Mouse (Mus musculus) intestine, embryonic 16.5 days (tissue): ENCODE data around the gene Gpd1l. TPM values are rescaled to one million over a fixed set of nuclear protein-coding genes. Genes with fewer than 3 reads are reported as not detected.

ENCODE experiments used
- ATAC-seq: fragments of 200-750 bp; cut with Nextera tagmentation; 2 replicates; pipeline ENCODE4 v1.8.0; 2017; ENCODE audit warnings: moderate TSS enrichment, moderate library complexity
- H3K27ac ChIP-seq: fragments of 300-500 bp; sonication (generic); 2 replicates; pipeline ENCODE4 v1.5.1; 2014; ENCODE audit warnings: mild to moderate bottlenecking, low read length
- H3K27me3 ChIP-seq: fragments of 300-500 bp; sonication (generic); replicated peaks from 2 replicates; pipeline ENCODE4 v1.6.1; 2014; ENCODE audit warnings: low read length, control low read depth, mixed read lengths; ENCODE audit not compliant: control insufficient read depth, insufficient read depth
- H3K36me3 ChIP-seq: fragments of 300-500 bp; sonication (generic); 2 replicates; pipeline ENCODE4 v1.6.1; 2014; ENCODE audit warnings: low read length, control low read depth; ENCODE audit not compliant: control insufficient read depth, insufficient read depth
- H3K4me1 ChIP-seq: fragments of 300-500 bp; sonication (generic); 2 replicates; pipeline ENCODE4 v1.6.1; 2014; ENCODE audit warnings: low read length, control low read depth, mixed read lengths; ENCODE audit not compliant: control insufficient read depth, insufficient read depth
- H3K4me2 ChIP-seq: fragments of 300-500 bp; sonication (generic); 2 replicates; pipeline ENCODE4 v1.6.1; 2014; ENCODE audit warnings: low read depth, low read length, control low read depth
- H3K4me3 ChIP-seq: fragments of 300-500 bp; sonication (generic); 2 replicates; pipeline ENCODE4 v1.5.1; 2014; ENCODE audit warnings: mild to moderate bottlenecking, low read length
- H3K9ac ChIP-seq: fragments of 300-500 bp; sonication (generic); 2 replicates; pipeline ENCODE4 v1.6.1; 2014; ENCODE audit warnings: low read depth, low read length
- H3K9me3 ChIP-seq: fragments of 300-500 bp; sonication (generic); 2 replicates; pipeline ENCODE4 v1.6.1; 2016; ENCODE audit warnings: low read length, control low read depth; ENCODE audit not compliant: control insufficient read depth
- WGBS: fragments of 180-500 bp; shearing (Covaris S2); extraction: QIAGEN DNeasy Blood & Tissue Kit; methylation state at CpG from one replicate; pipeline ENCODE4 v1.1.7; 2014; 5-methylcytosine and 5-hydroxymethylcytosine counted together
- polyA plus RNA-seq: library from polyadenylated mRNA; unstranded; fragments of >200 nt; fragmentation: Nextera tagmentation; extraction: Ambion mirVana; gene quantifications from 2 replicates; pipeline ENCODE4 v1.2.1, GENCODE M21; 2015

Gpd1l gene
- polyA plus RNA-seq, 1 experiment from 2014 or later: 25.4 TPM

DNA sequence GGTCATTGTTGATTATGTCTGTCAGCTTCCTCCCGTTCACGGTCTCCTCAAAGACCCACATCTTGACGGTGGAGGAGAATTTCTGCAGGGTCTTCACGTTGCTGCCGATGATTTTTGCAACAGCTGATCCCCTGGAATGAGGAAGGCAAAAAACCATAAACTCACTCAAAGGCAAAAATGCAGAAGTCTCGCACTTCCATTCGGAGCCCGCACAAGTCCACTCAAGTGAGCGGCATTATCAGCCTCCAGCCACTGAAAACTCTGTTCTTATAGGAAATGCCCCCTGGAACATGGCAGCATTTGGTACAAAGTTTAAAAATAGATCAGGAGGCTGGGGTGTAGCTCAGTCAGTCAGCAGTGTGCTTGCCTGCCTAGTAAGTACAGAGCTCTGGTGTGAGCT is 13.2 kb downstream of the Gpd1l start:
- no peak overlapping the region for H3K4me3 ChIP-seq
- WGBS: 83% methylated on average over 9 of the region's 9 CpGs
- ATAC-seq: no peak
- peaks cover 5% of the 10 kb centered on the region; the same call in 1 of the 2 replicates for H3K36me3 ChIP-seq
- H3K4me1 ChIP-seq: peaks cover 11% of the 10 kb centered on the region
- H3K27ac ChIP-seq: no peak overlapping the region
- H3K9me3 ChIP-seq: no peaks in the 10 kb centered on the region
- no peaks in the 10 kb centered on the region for H3K27me3 ChIP-seq
- no peak overlapping the region for H3K4me2 ChIP-seq
- no peak overlapping the region for H3K9ac ChIP-seq

DNA sequence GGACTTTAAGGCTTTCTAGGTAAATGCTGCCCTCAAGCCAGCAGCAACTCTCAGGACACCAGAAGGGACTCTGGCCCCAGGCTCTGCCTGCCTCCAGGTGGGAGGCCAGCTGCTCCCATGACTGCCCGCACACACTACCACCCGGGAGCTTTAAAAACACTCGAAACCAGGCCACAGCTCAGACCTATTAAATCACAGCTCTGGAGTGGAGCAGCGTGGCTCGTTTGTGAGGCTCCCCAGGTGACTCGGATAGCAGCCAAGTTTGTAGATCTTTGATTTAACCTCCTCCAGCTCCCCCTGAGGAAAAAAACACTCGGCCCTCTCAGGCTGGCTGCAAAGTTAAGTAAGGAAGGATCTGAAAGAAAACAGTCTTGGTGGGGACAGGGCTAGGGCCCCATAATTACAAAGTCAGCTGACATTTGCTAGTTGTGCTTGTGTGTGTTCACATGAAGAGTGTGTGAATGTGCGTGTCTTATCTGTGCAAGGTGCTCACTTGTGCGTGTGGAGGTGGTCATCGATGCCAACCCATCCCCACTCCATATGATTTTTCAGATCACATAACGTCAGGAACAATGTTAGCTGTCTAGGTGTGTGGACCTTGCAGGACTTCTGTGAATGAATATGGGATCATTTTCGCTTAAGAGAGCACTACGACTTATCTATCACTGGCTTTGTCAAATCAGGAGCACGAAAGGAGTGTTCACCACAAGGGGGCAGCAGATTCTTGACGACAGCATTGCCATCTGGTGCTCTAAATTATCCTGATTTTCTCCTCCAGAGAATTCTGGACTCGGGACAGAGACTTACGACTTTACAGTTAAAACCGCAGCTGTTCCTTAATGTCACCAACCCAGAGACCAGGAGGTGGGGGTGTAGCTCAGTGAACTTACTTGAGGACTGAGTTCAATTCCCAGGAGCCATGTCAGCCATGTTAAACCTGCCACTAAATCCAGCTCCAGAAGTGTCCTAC is 20.8 kb downstream of the Gpd1l start:
- Histone ChIP-seq H3K36me3 (peaks cover 10% of the 10 kb centered on the region; the same call in 1 of the 2 replicates), H3K9ac (no peak overlapping the region), H3K27ac (no peak overlapping the region), H3K4me3 (no peak overlapping the region), H3K4me1 (peaks cover 4% of the 10 kb centered on the region; the same call in 1 of the 2 replicates), H3K27me3 (no peaks in the 10 kb centered on the region), H3K4me2 (no peak overlapping the region), H3K9me3 (no peaks in the 10 kb centered on the region)
- ATAC-seq: no peak
- 46% methylated on average over 18 of the region's 18 CpGs for WGBS

DNA sequence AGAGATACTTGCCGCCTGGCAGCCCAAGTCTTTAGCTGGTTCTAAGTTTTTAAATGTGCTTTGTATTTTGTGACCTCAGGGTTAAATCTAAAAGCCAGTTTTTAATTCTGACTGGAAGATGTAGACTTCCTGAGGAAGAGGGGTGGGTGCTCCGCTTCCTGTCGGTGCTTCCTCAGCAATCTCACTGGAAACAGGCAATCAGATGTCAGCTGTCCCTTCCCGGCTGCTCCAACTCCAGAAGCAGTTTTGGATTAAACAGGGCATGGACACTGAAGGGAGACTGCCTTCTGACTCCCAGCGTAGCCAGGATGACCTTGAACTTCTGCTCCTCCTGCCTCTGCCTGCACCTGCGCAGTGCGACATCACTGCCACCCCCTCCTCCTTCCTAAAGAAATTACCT is 26.3 kb downstream of the Gpd1l start:
- no peak overlapping the region for H3K4me3 ChIP-seq
- no peak for ATAC-seq
- no peaks in the 10 kb centered on the region for H3K4me1 ChIP-seq
- no peaks in the 10 kb centered on the region for H3K27me3 ChIP-seq
- H3K36me3 ChIP-seq: peaks cover 5% of the 10 kb centered on the region
- WGBS: 61% methylated on average over 7 of the region's 7 CpGs
- no peak overlapping the region for H3K4me2 ChIP-seq
- H3K9ac ChIP-seq: no peak overlapping the region
- no peak overlapping the region for H3K27ac ChIP-seq
- no peaks in the 10 kb centered on the region for H3K9me3 ChIP-seq

DNA sequence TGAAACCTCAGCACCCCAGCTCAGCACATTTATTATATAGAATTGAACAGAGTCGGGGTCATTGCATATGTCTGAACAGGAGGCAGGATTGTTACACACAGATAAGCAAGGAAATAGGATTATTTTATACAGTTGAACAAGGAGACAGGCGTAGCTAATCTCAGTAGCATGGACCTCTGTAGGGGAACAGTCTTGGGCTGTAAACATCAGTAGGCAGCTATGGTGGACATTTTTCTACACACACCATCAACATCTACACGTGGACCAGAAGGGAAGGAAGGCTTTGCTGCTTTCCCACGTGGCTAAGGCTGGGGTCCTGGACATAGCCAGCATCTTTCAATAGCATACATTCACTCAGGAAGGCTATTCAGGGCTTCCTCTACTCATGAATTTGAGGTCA is 37.9 kb downstream of the Gpd1l start:
- no peak overlapping the region for H3K9ac ChIP-seq
- no peaks in the 10 kb centered on the region for H3K4me1 ChIP-seq
- no peak overlapping the region for H3K4me2 ChIP-seq
- ATAC-seq: no peak
- H3K4me3 ChIP-seq: no peak overlapping the region
- 86% methylated on average over 4 of the region's 4 CpGs for WGBS
- no peak overlapping the region for H3K27ac ChIP-seq
- H3K9me3 ChIP-seq: peaks cover 3% of the 10 kb centered on the region; the same call in 1 of the 2 replicates
- no peaks in the 10 kb centered on the region for H3K36me3 ChIP-seq
- no peaks in the 10 kb centered on the region for H3K27me3 ChIP-seq

DNA sequence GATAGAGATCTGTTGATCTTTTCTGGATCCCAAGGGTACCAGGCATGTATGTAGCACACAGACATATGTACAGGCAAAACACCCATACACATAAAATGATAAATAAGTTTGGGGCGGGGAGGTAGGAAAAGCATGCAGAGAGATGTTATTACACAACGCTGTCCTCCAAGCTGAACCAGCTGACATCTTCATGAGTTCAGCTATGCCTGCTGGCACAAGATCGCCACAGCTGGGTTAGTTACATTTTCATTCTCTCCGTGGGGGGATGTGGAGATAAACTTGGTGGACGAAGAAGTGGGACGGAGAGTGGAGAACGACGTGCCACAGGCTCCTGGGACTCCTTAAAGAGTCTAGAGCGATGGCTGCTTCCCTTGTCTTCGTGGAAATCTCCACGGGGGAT is 40.8 kb downstream of the Gpd1l start:
- Histone ChIP-seq H3K4me1 (no peaks in the 10 kb centered on the region), H3K27me3 (no peaks in the 10 kb centered on the region), H3K4me2 (no peak overlapping the region), H3K9me3 (peaks cover 3% of the 10 kb centered on the region; the same call in 1 of the 2 replicates), H3K9ac (no peak overlapping the region), H3K27ac (no peak overlapping the region), H3K36me3 (no peaks in the 10 kb centered on the region), H3K4me3 (no peak overlapping the region)
- WGBS: 70% methylated on average over 11 of the region's 11 CpGs
- ATAC-seq: no peak

DNA sequence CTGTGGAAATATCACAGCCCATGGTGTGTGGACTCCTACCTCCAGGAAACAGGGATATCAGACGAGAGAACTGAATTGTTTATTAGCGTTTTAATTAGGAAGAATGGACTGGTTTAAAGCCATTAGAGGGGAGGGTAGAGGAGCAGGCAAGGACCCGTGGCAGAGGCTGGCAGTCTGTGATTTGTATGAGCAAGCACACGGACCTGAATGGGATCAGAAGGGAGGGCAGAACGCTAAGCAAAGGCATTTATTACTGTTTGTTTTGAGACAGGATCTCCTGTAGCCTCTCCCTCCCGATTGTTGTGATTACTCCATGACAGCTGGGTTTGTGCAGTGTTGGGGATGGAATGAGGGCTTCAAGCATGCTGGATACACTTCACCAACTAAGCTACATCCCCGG is 43.4 kb downstream of the Gpd1l start:
- WGBS: 18% methylated on average over 7 of the region's 7 CpGs

DNA sequence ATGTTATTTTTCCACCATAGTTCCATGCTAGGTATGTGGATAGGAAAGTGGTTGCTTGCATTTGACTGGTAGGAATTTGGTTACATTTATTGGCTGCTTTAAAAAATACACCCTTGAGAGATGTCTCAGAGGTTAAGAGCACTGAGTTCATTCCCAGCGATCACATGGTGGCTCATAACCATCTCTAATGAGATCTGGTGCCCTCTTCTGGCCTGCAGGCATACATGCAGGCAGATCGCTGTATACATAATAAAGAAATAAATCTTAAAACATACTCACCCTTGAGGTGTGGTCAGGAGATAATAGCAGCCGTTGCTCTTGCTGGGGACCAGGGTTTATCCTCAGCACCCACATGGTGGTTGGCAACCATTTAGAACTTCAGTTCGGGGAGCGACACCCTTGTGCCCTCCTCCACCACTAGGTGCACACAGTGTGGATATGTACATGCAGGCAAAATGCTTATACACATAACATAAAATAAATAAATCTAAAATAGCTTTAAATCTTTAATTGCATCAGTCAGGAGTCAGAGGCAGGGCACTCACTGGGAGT is 44.9 kb downstream of the Gpd1l start:
- no peaks in the 10 kb centered on the region for H3K27me3 ChIP-seq
- H3K4me3 ChIP-seq: no peak overlapping the region
- peaks cover 4% of the 10 kb centered on the region; the same call in 1 of the 2 replicates for H3K9me3 ChIP-seq
- WGBS: 90% methylated on average over 5 of the region's 5 CpGs
- no peak for ATAC-seq
- no peak overlapping the region for H3K9ac ChIP-seq
- no peaks in the 10 kb centered on the region for H3K36me3 ChIP-seq
- H3K4me2 ChIP-seq: no peak overlapping the region
- H3K27ac ChIP-seq: no peak overlapping the region
- H3K4me1 ChIP-seq: no peaks in the 10 kb centered on the region

More for the DNA sequence above, 43.4 kb downstream of the Gpd1l start:
- no peak overlapping the region for H3K4me3 ChIP-seq
- no peaks in the 10 kb centered on the region for H3K36me3 ChIP-seq
- no peak overlapping the region for H3K27ac ChIP-seq
- H3K27me3 ChIP-seq: no peaks in the 10 kb centered on the region
- H3K4me2 ChIP-seq: no peak overlapping the region
- ATAC-seq: no peak
- H3K4me1 ChIP-seq: no peaks in the 10 kb centered on the region
- H3K9me3 ChIP-seq: peaks cover 3% of the 10 kb centered on the region; the same call in 1 of the 2 replicates
- no peak overlapping the region for H3K9ac ChIP-seq

DNA sequence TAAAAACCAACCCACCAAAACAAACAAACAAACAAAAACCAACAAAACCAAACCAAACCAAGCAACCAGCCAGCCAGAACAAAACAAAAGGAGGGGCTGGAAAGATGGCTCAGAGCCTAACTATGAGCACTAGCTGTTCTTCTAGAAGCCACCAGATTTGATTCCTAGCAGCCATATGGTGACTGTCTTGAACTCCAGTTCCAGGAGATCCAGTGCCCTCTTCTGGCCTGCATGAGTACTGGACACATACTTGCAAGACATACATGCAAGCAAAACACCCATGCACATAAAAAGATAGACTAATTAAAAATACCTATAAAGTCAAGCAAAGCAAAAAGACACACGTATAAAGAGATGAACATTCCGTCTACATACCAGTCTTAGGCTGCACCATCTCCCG is 46.1 kb downstream of the Gpd1l start:
- Histone ChIP-seq H3K27me3 (no peaks in the 10 kb centered on the region), H3K4me3 (no peak overlapping the region), H3K4me1 (no peaks in the 10 kb centered on the region), H3K9me3 (peaks cover 5% of the 10 kb centered on the region; the same call in 1 of the 2 replicates), H3K9ac (no peak overlapping the region), H3K27ac (no peak overlapping the region), H3K4me2 (no peak overlapping the region), H3K36me3 (no peaks in the 10 kb centered on the region)
- 92% methylated on average over 3 of the region's 3 CpGs for WGBS
- no peak for ATAC-seq

DNA sequence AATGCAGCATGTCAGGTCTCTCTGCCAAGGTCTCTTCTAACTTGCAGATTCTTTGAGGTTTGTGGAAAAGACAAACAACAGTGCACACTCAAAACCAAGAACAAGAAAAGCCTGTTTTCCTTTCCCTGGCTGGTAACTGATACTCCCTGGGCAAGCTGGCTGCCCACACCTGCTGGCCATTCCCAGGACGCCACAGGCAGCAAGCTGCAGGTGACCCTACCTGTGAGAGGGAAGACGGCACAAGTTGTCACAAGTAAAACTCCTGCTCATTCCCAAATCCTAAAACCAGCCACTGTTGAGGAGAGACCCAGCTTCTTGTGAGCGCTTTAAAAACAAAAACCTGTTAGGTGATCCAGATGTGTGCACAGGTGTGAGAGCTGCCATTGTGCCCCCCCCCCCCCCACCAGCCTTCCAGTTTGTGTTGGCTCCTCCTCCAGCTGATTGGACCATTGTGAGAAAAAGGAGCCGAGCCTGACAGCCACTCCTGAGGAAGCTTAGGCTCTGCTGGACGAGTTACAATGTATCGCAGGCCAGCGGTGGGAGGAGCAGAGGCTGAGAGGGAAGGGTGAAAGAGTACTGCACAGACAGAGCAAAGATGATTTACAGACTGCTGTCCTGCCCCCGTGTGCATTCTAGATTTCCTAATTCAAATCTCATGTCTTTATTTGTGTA is 47.7 kb downstream of the Gpd1l start:
- H3K36me3 ChIP-seq: no peaks in the 10 kb centered on the region
- WGBS: 42% methylated on average over 8 of the region's 8 CpGs
- peak; percentile 76 for ATAC-seq
- H3K27ac ChIP-seq: no peak overlapping the region
- H3K4me2 ChIP-seq: no peak overlapping the region
- H3K4me3 ChIP-seq: no peak overlapping the region
- peaks cover 5% of the 10 kb centered on the region; the same call in 1 of the 2 replicates for H3K9me3 ChIP-seq
- H3K27me3 ChIP-seq: no peaks in the 10 kb centered on the region
- H3K4me1 ChIP-seq: no peaks in the 10 kb centered on the region
- no peak overlapping the region for H3K9ac ChIP-seq
